Mouse (Mus musculus) kidney, adult 2 months (tissue): ENCODE measurements around the gene Cacna1h. TPM values are rescaled to one million over a fixed set of nuclear protein-coding genes. Genes with fewer than 3 reads are reported as not detected.

Source experiments
- DNase-seq: peaks from one replicate; pipeline ENCODE4 v3.0.0; 2021
- H3K27ac ChIP-seq: fragments of 200-500 bp; 2 replicates; pipeline ENCODE4 v1.5.1; 2012; ENCODE audit warnings: low read depth, low read length, control low read depth, inconsistent platforms; ENCODE audit not compliant: insufficient read depth
- H3K27me3 ChIP-seq: fragments of 200-500 bp; replicated peaks from 2 replicates; pipeline ENCODE4 v1.6.1; 2012; ENCODE audit warnings: mild to moderate bottlenecking, moderate library complexity, low read length, inconsistent platforms; ENCODE audit not compliant: control insufficient read depth, insufficient read depth
- H3K36me3 ChIP-seq: fragments of 200-500 bp; 2 replicates; pipeline ENCODE4 v1.6.1; 2012; ENCODE audit warnings: mild to moderate bottlenecking, moderate library complexity, low read length, inconsistent platforms; ENCODE audit not compliant: control insufficient read depth, insufficient read depth
- H3K4me1 ChIP-seq: fragments of 200-500 bp; 2 replicates; pipeline ENCODE4 v1.6.1; 2011; ENCODE audit warnings: low read length; ENCODE audit not compliant: control insufficient read depth, insufficient read depth
- H3K4me3 ChIP-seq: fragments of 200-500 bp; 2 replicates; pipeline ENCODE4 v1.5.1; 2011; ENCODE audit warnings: mild to moderate bottlenecking, low read depth, low read length, control low read depth; ENCODE audit not compliant: insufficient read depth
- CTCF ChIP-seq: fragments of 200-500 bp; conservative IDR thresholded peaks from 2 replicates; pipeline ENCODE4 v1.5.1; 2011; ENCODE audit warnings: low read depth, mild to moderate bottlenecking, control low read depth, low read length, moderate library complexity, mixed read lengths; ENCODE audit not compliant: insufficient read depth, insufficient read length
- POLR2A ChIP-seq: fragments of 200-500 bp; IDR thresholded peaks from one replicate; pipeline ENCODE4 v1.6.1; 2011; ENCODE audit warnings: low read depth, low read length, control low read depth
- WGBS: fragments of 180-500 bp; shearing (Covaris S2); methylation state at CpG from one replicate; pipeline ENCODE4 v1.1.7; 2018; 5-methylcytosine and 5-hydroxymethylcytosine counted together
- polyA plus RNA-seq: library from polyadenylated mRNA; depleted of rRNA; stranded (reverse); fragments of >200 nt; gene quantifications from 2 replicates; pipeline ENCODE4 v1.2.3, GENCODE M21; 2012

Gene Cacna1h
- polyA plus RNA-seq, 1 experiment, result 0.44 TPM

DNA sequence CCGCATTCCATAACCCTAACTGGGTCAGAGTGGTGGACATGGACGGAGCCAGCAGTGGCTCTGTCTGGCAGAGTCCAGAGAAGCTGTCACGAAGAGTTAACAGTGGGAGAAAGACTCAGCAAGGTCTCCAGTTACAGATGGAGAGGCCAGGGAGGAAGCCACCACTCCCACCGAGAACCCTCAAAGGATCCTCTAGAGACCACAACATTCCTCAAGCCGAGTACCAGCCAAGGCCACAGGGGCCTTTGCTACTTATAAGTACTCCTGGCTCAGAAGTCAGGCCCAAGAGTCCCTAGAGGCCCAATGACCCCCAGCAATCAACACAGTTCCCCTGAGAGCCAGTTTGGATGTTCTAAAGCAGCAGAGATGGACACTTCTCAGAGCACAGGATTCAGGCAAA is 4.3 kb downstream of the Cacna1h start:
- WGBS, result 60% methylated on average over 5 of the region's 5 CpGs
- Histone ChIP-seq H3K4me1 (no peaks in the 10 kb centered on the region), H3K27ac (no peak overlapping the region), H3K27me3 (peaks cover 6% of the 10 kb centered on the region; the same call in 1 of the 2 replicates), H3K4me3 (no peak overlapping the region), H3K36me3 (no peaks in the 10 kb centered on the region)
- TF ChIP-seq CTCF (no peak), POLR2A (no peak)
- DNase-seq, result no peak

DNA sequence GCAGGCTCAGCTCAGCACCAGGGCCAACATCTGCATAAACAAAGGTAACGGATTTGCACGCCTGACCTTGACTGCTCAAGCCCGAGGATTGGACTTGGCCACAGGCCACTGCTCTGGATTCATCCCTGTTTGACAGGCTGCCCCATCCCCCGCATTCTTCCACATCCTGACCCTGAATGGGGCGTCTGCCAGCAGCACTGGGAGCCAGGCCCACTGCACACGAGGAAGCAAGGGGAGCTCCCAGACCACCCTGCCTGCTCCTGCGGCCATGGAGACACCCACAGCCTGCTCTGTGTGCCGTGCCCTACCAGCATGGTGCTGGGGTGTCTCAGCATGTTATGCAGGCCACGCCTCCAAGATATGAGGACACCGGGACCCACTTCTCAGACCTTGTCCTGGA is 6.1 kb downstream of the Cacna1h start:
- H3K36me3 ChIP-seq, result no peaks in the 10 kb centered on the region
- no peaks in the 10 kb centered on the region for H3K27me3 ChIP-seq
- DNase-seq, result no peak
- no peaks in the 10 kb centered on the region for H3K4me1 ChIP-seq
- no peak for TF ChIP-seq POLR2A
- no peak for TF ChIP-seq CTCF
- 31% methylated on average over 10 of the region's 10 CpGs for WGBS
- no peak overlapping the region for H3K4me3 ChIP-seq
- no peak overlapping the region for H3K27ac ChIP-seq

DNA sequence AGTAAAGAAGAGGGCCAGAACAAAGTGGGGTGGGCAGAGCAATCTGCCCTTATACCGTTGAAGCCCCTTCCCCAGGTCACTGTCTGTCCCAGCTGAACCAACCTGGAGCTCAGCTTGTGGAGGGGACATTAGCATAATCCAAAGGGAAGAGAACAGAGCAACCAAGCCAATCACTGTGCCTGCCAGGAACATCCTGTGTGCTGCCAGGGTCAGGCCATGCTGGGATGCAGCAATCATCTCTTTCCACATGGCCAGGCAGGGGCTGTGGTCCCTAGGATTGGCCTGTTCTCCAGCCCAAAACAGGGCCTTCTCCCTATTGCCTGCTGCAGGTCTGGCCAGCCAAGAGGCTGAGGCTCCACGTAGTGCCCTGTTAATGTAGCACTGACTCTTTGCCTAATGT is 7.6 kb downstream of the Cacna1h start:
- Histone ChIP-seq H3K27me3 (no peaks in the 10 kb centered on the region), H3K36me3 (no peaks in the 10 kb centered on the region), H3K27ac (no peak overlapping the region), H3K4me3 (no peak overlapping the region), H3K4me1 (no peaks in the 10 kb centered on the region)
- WGBS, result 65% methylated on average over 2 of the region's 2 CpGs
- no peak for TF ChIP-seq CTCF
- TF ChIP-seq POLR2A, result no peak
- DNase-seq, result no peak

DNA sequence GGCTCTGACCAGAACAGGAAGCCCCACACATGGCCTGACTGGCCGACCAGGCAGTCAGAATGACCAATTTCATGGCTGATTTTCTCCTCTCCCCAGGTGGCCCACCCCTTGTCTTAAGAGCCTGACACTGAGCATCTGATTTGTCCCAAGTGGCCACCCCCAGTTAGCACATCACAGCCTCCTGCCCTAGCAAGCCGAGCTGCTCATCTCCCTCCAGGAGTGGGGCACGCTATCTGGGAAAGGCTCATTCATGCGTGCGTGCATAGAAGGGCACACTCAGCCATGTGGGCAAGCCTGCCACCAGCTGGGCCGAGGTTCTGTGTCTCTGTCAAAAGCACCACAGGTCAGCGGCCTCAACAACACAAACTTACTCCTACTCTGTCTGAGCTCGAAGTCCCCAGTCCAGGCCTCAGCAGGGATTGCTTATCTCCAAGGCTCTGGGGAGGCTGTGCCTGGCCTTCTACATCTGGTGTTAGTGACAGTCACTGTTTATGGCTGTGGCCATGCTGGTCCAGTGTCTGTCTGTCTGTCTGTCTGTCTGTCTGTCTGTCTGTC is 9.0 kb downstream of the Cacna1h start:
- H3K36me3 ChIP-seq, result no peaks in the 10 kb centered on the region
- H3K4me3 ChIP-seq, result no peak overlapping the region
- no peak overlapping the region for H3K27ac ChIP-seq
- no peak for TF ChIP-seq CTCF
- TF ChIP-seq POLR2A, result no peak
- no peak for DNase-seq
- WGBS, result 70% methylated on average over 8 of the region's 8 CpGs
- H3K27me3 ChIP-seq, result no peaks in the 10 kb centered on the region
- H3K4me1 ChIP-seq, result no peaks in the 10 kb centered on the region

DNA sequence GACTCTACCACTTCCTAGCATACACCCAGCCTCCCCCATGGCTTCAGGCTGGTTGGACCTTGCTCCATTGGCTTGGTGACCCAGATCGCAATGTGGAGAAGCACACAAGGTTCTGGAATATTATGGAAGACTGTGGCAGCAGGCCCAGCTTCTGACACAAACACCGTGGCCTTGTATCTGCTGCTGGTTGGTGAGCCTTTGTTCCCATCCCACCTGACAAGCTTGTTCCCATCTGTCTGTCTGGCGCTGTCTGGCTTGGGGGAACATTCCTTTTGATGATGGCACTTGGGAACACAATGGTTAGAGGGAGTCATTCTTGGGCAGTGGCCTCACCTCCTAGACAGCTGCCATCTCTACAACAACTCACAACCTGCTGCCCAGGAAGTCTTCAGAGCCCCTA is 12.6 kb downstream of the Cacna1h start:
- Histone ChIP-seq H3K4me3 (no peak overlapping the region), H3K27ac (no peak overlapping the region), H3K27me3 (no peaks in the 10 kb centered on the region), H3K36me3 (no peaks in the 10 kb centered on the region), H3K4me1 (no peaks in the 10 kb centered on the region)
- 87% methylated on average over 3 of the region's 3 CpGs for WGBS
- DNase-seq, result no peak
- TF ChIP-seq CTCF, result no peak
- TF ChIP-seq POLR2A, result no peak

DNA sequence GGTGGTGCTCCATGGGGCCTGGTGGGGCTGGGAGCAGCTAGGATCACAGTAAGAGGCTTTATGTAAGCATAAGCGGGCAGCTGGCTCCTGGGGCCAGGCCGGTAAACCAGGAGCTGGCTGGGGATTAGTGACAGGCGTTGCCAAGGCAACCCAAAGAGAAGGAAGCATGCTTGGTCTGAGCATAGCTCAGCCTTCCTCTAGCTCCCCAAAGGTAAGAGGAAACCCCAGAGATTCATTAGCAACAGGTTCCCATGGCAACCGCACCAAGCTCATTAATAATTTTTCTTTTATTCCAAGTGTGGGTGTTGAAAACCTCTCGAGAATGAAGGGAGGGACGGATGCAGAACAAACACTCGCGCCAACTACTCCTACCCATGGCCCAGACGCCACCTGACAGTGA is 14.7 kb downstream of the Cacna1h start:
- H3K36me3 ChIP-seq, result no peaks in the 10 kb centered on the region
- 0 out of 2 replicates have a peak, but pooled peaks cover 3% of the 10 kb centered on the region for H3K4me1 ChIP-seq
- DNase-seq, result no peak
- no peak for TF ChIP-seq CTCF
- TF ChIP-seq POLR2A, result no peak
- no peak overlapping the region for H3K27ac ChIP-seq
- H3K4me3 ChIP-seq, result no peak overlapping the region
- H3K27me3 ChIP-seq, result no peaks in the 10 kb centered on the region
- WGBS, result 63% methylated on average over 9 of the region's 9 CpGs

DNA sequence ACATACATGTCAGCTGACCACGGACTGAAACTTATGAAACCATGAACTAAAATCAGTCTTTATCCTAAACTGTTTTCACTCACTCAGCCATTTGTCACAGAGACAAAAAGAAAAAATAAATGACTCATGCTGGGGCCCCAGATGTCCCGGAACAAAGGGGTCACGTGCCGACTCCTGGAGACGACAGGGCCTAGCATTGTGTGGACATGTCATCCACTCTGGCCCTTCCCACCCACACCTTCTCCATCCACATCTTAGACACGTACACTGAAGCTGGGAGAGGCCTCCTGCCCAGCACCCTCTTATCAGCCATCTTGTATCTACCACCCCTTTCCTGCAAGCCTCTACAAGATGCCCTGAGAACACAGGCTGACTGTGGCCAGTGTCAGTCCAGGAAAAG is 15.6 kb downstream of the Cacna1h start:
- 78% methylated on average over 6 of the region's 6 CpGs for WGBS
- H3K36me3 ChIP-seq, result no peaks in the 10 kb centered on the region
- H3K4me3 ChIP-seq, result no peak overlapping the region

More for the DNA sequence above, 15.6 kb downstream of the Cacna1h start:
- TF ChIP-seq CTCF, result no peak
- no peak for TF ChIP-seq POLR2A
- Histone ChIP-seq H3K4me1 (0 out of 2 replicates have a peak, but pooled peaks cover 3% of the 10 kb centered on the region), H3K27ac (no peak overlapping the region), H3K27me3 (no peaks in the 10 kb centered on the region)
- no peak for DNase-seq
